Mouse (Mus musculus): ENCODE data around the gene Gata5. TPM values are rescaled to one million over a fixed set of nuclear protein-coding genes. Genes with fewer than 3 reads are reported as not detected.

Gene Gata5
- not detected for polyA plus RNA-seq (2014; fragmentation: Illumina TruSeq; extraction: RNeasy Lipid Tissue Mini Kit (QIAGEN cat#74804); ENCODE audit: low read depth, low replicate concordance)

GRCm38 (mm10) chr2:180334551-180334986 lies at the start of gene Gata5:
Gene Gata5, minus strand, starts transcription at chr2:180334699.

GRCm38 (mm10) chr2:180289440-180290108 lies 44.9 kb downstream of the Gata5 start, which contains the start of gene Rbbp8nl:
Gene Rbbp8nl, minus strand, starts transcription at chr2:180289879.

Other genes with a start within 250 kb of the Gata5 start
- not detected for gene Hrh3, start 230.2 kb downstream of the Gata5 start, polyA plus RNA-seq (2014; fragmentation: Illumina TruSeq; extraction: RNeasy Lipid Tissue Mini Kit (QIAGEN cat#74804); ENCODE audit: low read depth, low replicate concordance)
- 148 TPM for gene Osbpl2, start 215.4 kb downstream of the Gata5 start, polyA plus RNA-seq (2014; fragmentation: Illumina TruSeq; extraction: RNeasy Lipid Tissue Mini Kit (QIAGEN cat#74804); ENCODE audit: low read depth, low replicate concordance)
- gene Adrm1, start 163.2 kb downstream of the Gata5 start, polyA plus RNA-seq (2014; fragmentation: Illumina TruSeq; extraction: RNeasy Lipid Tissue Mini Kit (QIAGEN cat#74804); ENCODE audit: low read depth, low replicate concordance), result 9.0 TPM
- 6.2 TPM for gene Lama5, start 108.8 kb downstream of the Gata5 start, polyA plus RNA-seq (2014; fragmentation: Illumina TruSeq; extraction: RNeasy Lipid Tissue Mini Kit (QIAGEN cat#74804); ENCODE audit: low read depth, low replicate concordance)
- gene Rps21, start 77.3 kb downstream of the Gata5 start, polyA plus RNA-seq (2014; fragmentation: Illumina TruSeq; extraction: RNeasy Lipid Tissue Mini Kit (QIAGEN cat#74804); ENCODE audit: low read depth, low replicate concordance), result 220 TPM
- 12.5 TPM for gene Cables2, start 61.2 kb downstream of the Gata5 start, polyA plus RNA-seq (2014; fragmentation: Illumina TruSeq; extraction: RNeasy Lipid Tissue Mini Kit (QIAGEN cat#74804); ENCODE audit: low read depth, low replicate concordance)
- not detected for gene Rbbp8nl, start 44.8 kb downstream of the Gata5 start, polyA plus RNA-seq (2014; fragmentation: Illumina TruSeq; extraction: RNeasy Lipid Tissue Mini Kit (QIAGEN cat#74804); ENCODE audit: low read depth, low replicate concordance)
- gene Slco4a1, start 121.5 kb upstream of the Gata5 start, polyA plus RNA-seq (2014; fragmentation: Illumina TruSeq; extraction: RNeasy Lipid Tissue Mini Kit (QIAGEN cat#74804); ENCODE audit: low read depth, low replicate concordance), result 1.1 TPM
- gene Ntsr1, start 165.3 kb upstream of the Gata5 start, polyA plus RNA-seq (2014; fragmentation: Illumina TruSeq; extraction: RNeasy Lipid Tissue Mini Kit (QIAGEN cat#74804); ENCODE audit: low read depth, low replicate concordance), result 0.09 TPM
- 31.4 TPM for gene Mrgbp, start 246.6 kb upstream of the Gata5 start, polyA plus RNA-seq (2014; fragmentation: Illumina TruSeq; extraction: RNeasy Lipid Tissue Mini Kit (QIAGEN cat#74804); ENCODE audit: low read depth, low replicate concordance)